Mouse (Mus musculus): ENCODE results near the gene Lrrc8d.

DNA sequence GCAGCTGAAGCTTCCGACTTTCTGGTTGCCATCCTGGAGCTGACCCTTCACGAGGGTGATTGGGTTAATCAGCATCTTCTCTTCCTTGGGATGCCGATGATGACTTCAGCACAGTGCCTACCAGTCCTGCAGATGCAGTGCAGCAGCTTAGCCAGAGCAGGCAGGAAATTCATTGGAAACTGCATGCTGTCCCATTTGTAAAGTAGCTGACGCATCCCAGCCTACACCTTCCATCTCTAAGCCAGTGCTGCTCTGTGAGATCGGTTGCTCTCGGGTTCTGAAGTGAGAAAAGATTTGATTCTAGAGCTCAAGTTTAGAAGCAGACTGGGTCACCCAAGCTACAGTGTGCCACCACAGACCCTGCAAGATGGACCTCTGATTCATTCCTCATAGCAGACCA is 121.6 kb downstream of the Lrrc8d start:
- TF ChIP-seq POLR2A (IDR thresholded peaks at IDR 0.05; ENCODE audit: insufficient read length, low read depth) (no peak), POLR2AphosphoS2 (IDR thresholded peaks at IDR 0.05; ENCODE audit: insufficient read length, low read depth) (no peak), MYOD1 (IDR thresholded peaks at IDR 0.05; ENCODE audit: control insufficient read depth in 1 of 3, insufficient read length in 2 of 3, low read depth in 2 of 3) (no peak), CEBPB (IDR thresholded peaks at IDR 0.05; ENCODE audit: insufficient read depth, poor library complexity, severe bottlenecking) (no peak), E2F4 (IDR thresholded peaks at IDR 0.05; ENCODE audit: insufficient read depth) (no peak), TCF12 (IDR thresholded peaks at IDR 0.05; ENCODE audit: insufficient read depth, poor library complexity, severe bottlenecking) (no peak), MAX (IDR thresholded peaks at IDR 0.05; ENCODE audit: low read depth) (no peak), USF1 (IDR thresholded peaks at IDR 0.05; ENCODE audit: low read depth) (no peak), REST (IDR thresholded peaks at IDR 0.05; ENCODE audit: insufficient read depth, insufficient read length) (no peak), SRF (IDR thresholded peaks at IDR 0.05; ENCODE audit: control insufficient read depth, insufficient read length, low read depth) (no peak), TCF3 (IDR thresholded peaks at IDR 0.05; ENCODE audit: insufficient read length, low read depth) (no peak), MYOG (IDR thresholded peaks at IDR 0.05; ENCODE audit: control insufficient read depth in 1 of 3, insufficient read depth in 1 of 3, insufficient read length in 2 of 3, low read depth in 2 of 3) (no peak)

Measured in myocyte (in vitro differentiated cells).